Mouse (Mus musculus): ENCODE data around the gene Crb1.
"Not testable (repeated sequence)": the region's sequence is repeated elsewhere in the genome, so short reads cannot be mapped to it uniquely, and the experiment has no call there.

Gene Crb1

GRCm38 (mm10) chr1:139328811-139329210 is 48.1 kb downstream of the Crb1 start:
- no peak for DNase-seq (ENCODE audit: low spot score)

GRCm38 (mm10) chr1:139328286-139328685 is 48.6 kb downstream of the Crb1 start:
- DNase-seq (ENCODE audit: low spot score): no peak

GRCm38 (mm10) chr1:139325378-139325777 is 51.5 kb downstream of the Crb1 start:
- DNase-seq (ENCODE audit: low spot score): no peak

- no peak for DNase-seq (ENCODE audit: low spot score)
These were observed 57.1 kb downstream of the Crb1 start for GRCm38 (mm10) chr1:139319798-139320197.

DNA sequence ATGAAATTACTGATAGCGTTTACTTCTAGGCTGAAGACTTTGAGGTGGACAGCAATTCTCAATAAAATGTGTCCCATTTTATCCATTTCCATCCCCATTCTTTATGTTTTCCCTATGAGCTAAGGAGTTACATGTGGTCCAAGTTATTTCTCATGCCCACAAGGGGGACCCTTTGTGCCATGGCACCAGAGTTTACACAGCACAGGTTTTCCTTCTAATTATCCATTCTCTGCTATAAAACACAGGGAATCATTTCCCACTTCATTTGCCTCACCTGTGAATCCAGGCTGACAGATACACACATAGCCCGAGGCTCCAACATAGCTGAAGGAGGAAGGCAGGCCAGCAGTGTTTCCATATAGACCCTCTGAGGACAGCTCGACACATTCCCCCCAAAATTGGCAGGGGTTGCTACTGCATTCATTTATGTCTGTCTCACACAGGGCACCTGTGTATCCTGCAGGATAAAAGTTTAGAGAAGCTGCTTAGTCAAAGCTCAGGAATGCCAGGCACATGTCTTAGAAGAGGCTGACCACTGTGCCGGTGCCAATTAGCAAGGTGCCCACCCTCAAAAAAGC is 62.5 kb downstream of the Crb1 start:
- DNase-seq (ENCODE audit: low spot score): no peak

DNA sequence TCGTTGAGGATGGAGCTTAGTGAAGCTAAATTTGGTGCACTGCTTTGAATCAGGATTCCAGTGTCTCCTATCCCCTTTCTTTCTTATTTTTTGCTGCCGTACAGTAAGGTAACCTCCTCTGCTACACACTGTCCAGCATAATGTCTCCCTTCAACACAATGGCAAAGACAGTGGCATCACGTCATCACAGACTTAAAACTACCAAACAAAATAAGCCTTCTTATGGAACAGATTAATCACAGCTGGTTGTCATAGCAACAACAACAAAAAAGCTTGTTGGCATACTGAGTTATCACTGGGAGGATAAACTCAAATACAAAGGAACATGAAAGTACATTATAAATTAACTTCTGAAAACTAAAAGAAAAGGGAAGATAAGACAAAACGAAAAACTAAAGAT is 68.0 kb downstream of the Crb1 start:
- no peak for DNase-seq (ENCODE audit: low spot score)

DNA sequence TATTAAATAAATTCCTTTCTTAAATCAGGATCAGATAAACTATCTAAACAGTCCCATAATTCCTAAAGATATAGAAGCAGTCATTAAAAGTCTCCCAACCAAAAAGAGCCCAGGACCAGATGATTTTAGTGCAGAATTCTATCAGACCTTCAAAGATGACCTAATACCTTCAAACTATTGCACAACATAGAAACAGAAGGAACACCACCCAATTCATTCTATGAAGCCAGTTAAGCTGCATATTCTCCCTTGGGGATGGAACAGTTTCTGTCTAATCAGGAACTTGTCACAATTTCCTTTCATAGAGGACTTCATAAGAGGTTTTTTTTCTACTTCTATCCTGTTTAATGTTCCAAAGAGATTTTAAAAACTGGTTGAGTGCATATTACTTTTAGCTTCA is 74.4 kb downstream of the Crb1 start:
- not testable (repeated sequence) for DNase-seq (ENCODE audit: low spot score)

- DNase-seq (ENCODE audit: low spot score): no peak
These were observed 75.1 kb downstream of the Crb1 start for GRCm38 (mm10) chr1:139301830-139302229.

- no peak for DNase-seq (ENCODE audit: low spot score)
These were observed 84.9 kb downstream of the Crb1 start for GRCm38 (mm10) chr1:139292023-139292422.

DNA sequence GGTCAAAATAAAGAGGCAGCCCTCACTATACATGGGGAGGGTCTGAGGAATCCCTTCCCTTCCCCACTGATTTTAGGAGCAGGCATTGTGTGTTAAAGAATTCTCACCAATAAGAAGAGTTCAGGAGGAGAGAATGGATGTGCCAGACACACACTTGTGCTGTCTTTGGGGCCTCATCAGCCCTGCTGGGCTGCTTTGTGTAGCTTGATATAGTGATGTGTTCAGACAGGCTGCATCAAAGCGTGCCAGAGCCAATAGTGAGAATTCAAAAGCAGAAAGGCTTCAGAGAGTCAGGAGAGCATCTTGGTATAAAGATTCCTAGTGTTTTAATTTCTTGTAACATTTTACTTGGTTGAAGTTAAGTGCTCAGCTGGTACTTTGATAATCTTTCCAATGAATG is 85.3 kb downstream of the Crb1 start:
- no peak for DNase-seq (ENCODE audit: low spot score)

GRCm38 (mm10) chr1:139276619-139277320 is 100.1 kb downstream of the Crb1 start:
- DNase-seq (ENCODE audit: low spot score): no peak

DNA sequence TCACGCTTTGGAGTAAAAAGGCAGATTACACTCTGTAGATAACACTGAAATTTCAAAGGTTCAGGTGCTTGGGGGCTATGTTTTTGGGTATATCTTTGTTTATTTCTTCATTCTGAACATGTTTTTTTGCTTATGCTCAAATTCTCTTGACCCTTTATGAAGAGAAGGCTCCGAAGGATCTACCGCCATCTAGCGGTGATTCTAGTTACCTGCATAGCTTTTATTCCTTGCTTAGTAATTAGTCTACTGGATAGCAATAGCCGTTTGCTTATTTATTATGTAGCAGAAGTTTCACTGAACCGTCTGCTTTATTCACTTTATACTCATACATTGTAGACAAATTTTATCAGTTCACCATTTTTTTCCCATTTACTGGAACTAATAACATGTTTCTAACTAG is 109.1 kb downstream of the Crb1 start:
- DNase-seq (ENCODE audit: low spot score): peak; percentile 5

GRCm38 (mm10) chr1:139264245-139264644 is 112.7 kb downstream of the Crb1 start:
- DNase-seq (ENCODE audit: low spot score): no peak

DNA sequence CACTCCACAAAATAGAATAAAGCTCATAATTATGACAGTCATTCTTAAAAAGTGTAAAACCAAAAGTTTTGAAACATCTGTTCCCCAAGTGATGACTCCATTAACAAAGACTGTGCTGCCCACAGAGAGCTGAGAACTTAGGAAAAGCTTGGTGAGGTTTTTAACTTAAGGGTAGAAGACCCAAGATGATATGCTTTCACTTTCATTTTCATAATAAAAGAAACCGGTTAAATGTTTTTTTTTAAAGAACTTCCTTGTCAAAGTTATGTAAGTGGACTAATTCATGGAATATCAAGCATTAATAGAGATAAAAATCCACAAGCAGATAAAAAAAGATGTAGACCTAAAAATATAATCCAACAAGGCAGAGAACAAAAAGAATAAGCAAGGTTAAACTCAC is 113.7 kb downstream of the Crb1 start:
- no peak for DNase-seq (ENCODE audit: low spot score)

- no peak for DNase-seq (ENCODE audit: low spot score)
These were observed 121.3 kb downstream of the Crb1 start for GRCm38 (mm10) chr1:139255581-139255980.

DNA sequence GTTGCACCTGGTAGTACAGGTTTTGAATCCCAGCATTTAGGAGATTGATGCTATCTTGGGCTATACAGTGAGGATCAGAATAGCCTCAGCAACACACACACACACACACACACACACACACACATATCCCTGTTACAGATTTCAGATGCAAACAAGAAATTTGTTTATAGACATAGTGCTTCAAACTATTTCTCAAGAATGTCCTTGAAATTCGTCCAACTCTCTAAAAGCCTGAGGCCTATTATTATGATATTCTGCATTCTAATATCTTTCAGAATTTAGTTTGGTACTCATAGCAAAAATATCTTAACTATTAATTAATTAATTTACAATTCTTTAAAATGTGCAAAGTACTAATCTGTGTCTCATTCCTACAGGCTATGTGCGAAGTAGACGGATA is 124.9 kb downstream of the Crb1 start:
- DNase-seq (ENCODE audit: low spot score): no peak

DNA sequence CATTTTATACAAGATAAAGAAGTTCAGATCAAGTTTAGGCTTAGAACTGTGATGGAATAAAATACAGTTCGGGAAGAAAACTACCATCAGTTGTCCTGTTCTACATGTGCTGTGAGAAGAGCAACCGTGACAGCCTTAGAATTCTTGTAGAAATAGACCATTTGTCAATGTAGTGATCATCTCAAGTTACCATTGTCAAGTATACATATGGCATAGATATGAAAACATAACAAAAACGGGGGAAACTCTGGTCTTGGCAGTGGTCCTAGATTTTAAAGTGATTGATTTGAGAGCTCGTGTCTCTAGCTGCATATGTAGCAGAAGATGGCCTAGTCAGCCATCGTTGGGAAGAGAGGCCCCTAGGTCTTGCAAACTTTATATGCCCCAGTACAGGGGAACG is 127.7 kb downstream of the Crb1 start:
- no peak for DNase-seq (ENCODE audit: low spot score)

- DNase-seq (ENCODE audit: low spot score): no peak
These were observed 130.0 kb downstream of the Crb1 start for GRCm38 (mm10) chr1:139246723-139247380.

DNA sequence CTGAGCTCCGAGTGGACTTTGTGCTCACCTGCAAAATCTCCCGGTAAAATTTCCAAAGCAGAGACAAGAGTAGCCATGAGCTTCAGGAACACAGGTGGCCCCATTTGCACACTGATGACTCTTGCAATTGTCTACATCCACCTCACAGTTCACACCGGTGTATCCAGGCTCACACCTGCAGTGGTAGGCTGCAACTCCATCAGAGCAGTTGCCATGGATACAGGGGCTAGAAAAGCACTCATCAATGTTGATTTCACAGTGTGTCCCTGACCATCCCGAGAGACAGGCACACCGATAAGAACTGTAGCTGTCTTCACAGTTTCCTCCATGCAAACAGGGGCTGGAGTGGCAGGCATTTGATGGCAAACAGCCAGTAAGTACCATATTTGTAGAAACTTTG is 140.1 kb downstream of the Crb1 start:
- no peak for DNase-seq (ENCODE audit: low spot score)

GRCm38 (mm10) chr1:139234611-139235568 is 142.0 kb downstream of the Crb1 start:
- DNase-seq (ENCODE audit: low spot score): no peak

DNA sequence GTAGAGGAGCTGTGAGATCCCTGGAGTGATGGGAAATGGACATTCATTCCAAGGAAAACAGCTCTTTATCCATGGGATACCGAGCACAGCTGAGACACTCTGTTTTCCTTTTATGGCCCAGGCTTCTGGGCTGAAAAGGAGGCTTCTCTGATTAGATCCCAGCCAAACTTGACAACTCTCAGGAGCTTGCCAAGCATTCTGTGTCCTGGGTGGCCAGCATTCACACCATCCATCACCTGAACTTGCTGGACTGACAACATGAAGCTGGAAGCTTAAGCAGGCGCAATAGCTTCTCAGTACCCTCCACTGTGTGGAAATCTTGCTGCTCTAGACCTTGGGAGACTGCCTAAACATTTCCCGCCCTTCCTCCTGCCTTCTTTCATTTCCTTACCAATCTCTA is 144.3 kb downstream of the Crb1 start:
- no peak for DNase-seq (ENCODE audit: low spot score)

GRCm38 (mm10) chr1:139224309-139224949 is 152.5 kb downstream of the Crb1 start:
- no peak for DNase-seq (ENCODE audit: low spot score)

All from urinary bladder, postnatal 25 days (tissue).